Mouse (Mus musculus) liver, embryonic 15.5 days (tissue): ENCODE data around the gene Slc22a5. TPM values are rescaled to one million over a fixed set of nuclear protein-coding genes. Genes with fewer than 3 reads are reported as not detected.
"Not testable (repeated sequence)": the region's sequence is repeated elsewhere in the genome, so short reads cannot be mapped to it uniquely, and the experiment has no call there.

Experiments
- ATAC-seq: fragments of 200-750 bp; cut with Nextera tagmentation; 2 replicates; pipeline ENCODE4 v1.8.0; 2017; ENCODE audit warnings: moderate number of reproducible peaks, mild to moderate bottlenecking, moderate library complexity; ENCODE audit not compliant: insufficient read depth
- H3K27ac ChIP-seq: fragments of 300-500 bp; sonication (generic); replicated peaks from 2 replicates; pipeline ENCODE4 v1.5.1; 2015; ENCODE audit warnings: mild to moderate bottlenecking, inconsistent platforms
- H3K27me3 ChIP-seq: fragments of 300-500 bp; sonication (generic); 2 replicates; pipeline ENCODE4 v1.6.1; 2015; ENCODE audit warnings: mild to moderate bottlenecking, inconsistent platforms
- H3K36me3 ChIP-seq: fragments of 300-500 bp; sonication (generic); replicated peaks from 2 replicates; pipeline ENCODE4 v1.6.1; 2015; ENCODE audit warnings: moderate library complexity, mild to moderate bottlenecking, inconsistent platforms
- H3K4me1 ChIP-seq: fragments of 300-500 bp; sonication (generic); replicated peaks from 2 replicates; pipeline ENCODE4 v1.6.1; 2015; ENCODE audit warnings: inconsistent platforms
- H3K4me2 ChIP-seq: fragments of 300-500 bp; sonication (generic); 2 replicates; pipeline ENCODE4 v1.6.1; 2015; ENCODE audit warnings: moderate library complexity, mild to moderate bottlenecking, inconsistent platforms
- H3K4me3 ChIP-seq: fragments of 300-500 bp; sonication (generic); replicated peaks from 2 replicates; pipeline ENCODE4 v1.5.1; 2015; ENCODE audit warnings: mild to moderate bottlenecking, inconsistent platforms
- H3K9ac ChIP-seq: fragments of 300-500 bp; sonication (generic); 2 replicates; pipeline ENCODE4 v1.6.1; 2015; ENCODE audit warnings: moderate library complexity, mild to moderate bottlenecking, inconsistent platforms
- H3K9me3 ChIP-seq: fragments of 300-500 bp; sonication (generic); replicated peaks from 2 replicates; pipeline ENCODE4 v1.6.1; 2016; ENCODE audit warnings: inconsistent platforms
- WGBS: fragments of 180-500 bp; shearing (Covaris S2); methylation state at CpG from one replicate; pipeline ENCODE4 v1.1.7; 2015; ENCODE audit warnings: mixed read lengths; ENCODE audit not compliant: insufficient replicate concordance; 5-methylcytosine and 5-hydroxymethylcytosine counted together
- polyA plus RNA-seq: library from polyadenylated mRNA; unstranded; fragments of >200 nt; fragmentation: Nextera tagmentation; extraction: Ambion mirVana; gene quantifications from 2 replicates; pipeline ENCODE4 v1.2.1, GENCODE M21; 2015

The Slc22a5 gene
- polyA plus RNA-seq, 1 experiment from 2014 or later: 1.9 TPM

GRCm38 (mm10) chr11:53888242-53888641 lies 3.2 kb downstream of the Slc22a5 start:
- Histone ChIP-seq H3K9me3 (no peaks in the 10 kb centered on the region), H3K4me3 (no peak overlapping the region), H3K27ac (no peak overlapping the region), H3K4me1 (peaks cover 43% of the 10 kb centered on the region), H3K4me2 (no peak overlapping the region), H3K27me3 (no peaks in the 10 kb centered on the region), H3K36me3 (no peaks in the 10 kb centered on the region), H3K9ac (no peak overlapping the region)
- ATAC-seq: no peak
- WGBS: 67% methylated on average over 4 of the region's 4 CpGs

GRCm38 (mm10) chr11:53883287-53883686 lies 8.2 kb downstream of the Slc22a5 start:
- Histone ChIP-seq H3K9ac (no peak overlapping the region), H3K27me3 (no peaks in the 10 kb centered on the region), H3K36me3 (no peaks in the 10 kb centered on the region), H3K27ac (no peak overlapping the region), H3K4me3 (no peak overlapping the region), H3K4me1 (0 out of 2 replicates have a peak, but pooled peaks cover under 1% of the 10 kb centered on the region), H3K9me3 (no peaks in the 10 kb centered on the region), H3K4me2 (no peak overlapping the region)
- no peak for ATAC-seq
- 72% methylated on average over 2 of the region's 2 CpGs for WGBS

DNA sequence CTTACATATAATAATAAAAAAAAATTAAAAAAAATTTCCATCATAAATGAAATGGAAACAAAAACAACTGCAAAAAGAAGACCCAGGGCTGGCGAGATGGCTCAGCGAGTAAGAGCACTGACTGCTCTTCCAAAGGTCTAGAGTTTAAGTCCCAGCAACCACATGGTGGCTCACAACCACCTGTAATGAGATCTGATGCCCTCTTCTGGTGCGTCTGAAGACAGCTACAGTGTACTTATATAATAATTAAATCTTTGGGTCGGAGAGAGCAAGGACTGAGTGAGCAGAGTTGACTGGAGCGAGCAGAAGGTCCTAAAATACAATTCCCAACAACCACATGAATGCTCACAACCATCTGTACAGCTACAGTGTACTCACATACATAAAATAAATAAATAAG lies 13.4 kb downstream of the Slc22a5 start:
- H3K27me3 ChIP-seq, ATAC-seq, H3K4me2 ChIP-seq, H3K4me3 ChIP-seq, H3K36me3 ChIP-seq, H3K9me3 ChIP-seq, H3K9ac ChIP-seq, H3K4me1 ChIP-seq, H3K27ac ChIP-seq: not testable (repeated sequence)
- 60% methylated on average over 5 of the region's 5 CpGs for WGBS

DNA sequence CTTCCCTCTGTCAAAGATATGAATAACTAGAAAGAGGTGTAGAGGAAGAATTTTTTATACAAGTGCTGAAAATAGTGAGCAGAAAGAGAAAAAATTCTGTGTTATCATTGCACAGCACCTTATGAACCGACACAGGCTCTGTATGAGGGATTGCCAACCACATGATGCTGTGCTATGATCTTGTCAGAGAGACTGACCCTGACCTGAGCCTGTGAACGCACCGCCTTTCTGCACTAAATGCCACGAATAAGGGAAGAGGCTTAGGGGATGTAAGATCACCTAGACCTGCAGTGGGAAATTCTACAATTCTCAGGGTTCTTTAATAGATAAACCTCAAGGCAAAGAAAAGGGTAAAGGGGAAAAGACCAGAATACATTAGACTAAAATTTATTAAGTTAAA lies 15.0 kb downstream of the Slc22a5 start:
- ATAC-seq: no peak
- H3K27me3 ChIP-seq: no peaks in the 10 kb centered on the region
- no peaks in the 10 kb centered on the region for H3K36me3 ChIP-seq
- H3K4me2 ChIP-seq: no peak overlapping the region
- H3K9me3 ChIP-seq: no peaks in the 10 kb centered on the region
- no peaks in the 10 kb centered on the region for H3K4me1 ChIP-seq
- H3K9ac ChIP-seq: no peak overlapping the region
- H3K4me3 ChIP-seq: no peak overlapping the region
- 54% methylated on average over 4 of the region's 4 CpGs for WGBS
- no peak overlapping the region for H3K27ac ChIP-seq

GRCm38 (mm10) chr11:53874706-53875105 lies 16.8 kb downstream of the Slc22a5 start:
- Histone ChIP-seq H3K36me3 (no peaks in the 10 kb centered on the region), H3K9ac (no peak overlapping the region), H3K4me2 (no peak overlapping the region), H3K27ac (no peak overlapping the region), H3K4me1 (no peaks in the 10 kb centered on the region), H3K4me3 (no peak overlapping the region), H3K27me3 (no peaks in the 10 kb centered on the region), H3K9me3 (no peaks in the 10 kb centered on the region)
- ATAC-seq: no peak
- WGBS: 71% methylated on average over 4 of the region's 4 CpGs

- H3K9ac ChIP-seq, H3K4me2 ChIP-seq, H3K4me1 ChIP-seq, H3K27ac ChIP-seq, ATAC-seq, H3K4me3 ChIP-seq, H3K36me3 ChIP-seq, H3K27me3 ChIP-seq, H3K9me3 ChIP-seq: not testable (repeated sequence)
- 60% methylated on average over 5 of the region's 5 CpGs for WGBS
Observed at GRCm38 (mm10) chr11:53873909-53874704, 17.4 kb downstream of the Slc22a5 start.

DNA sequence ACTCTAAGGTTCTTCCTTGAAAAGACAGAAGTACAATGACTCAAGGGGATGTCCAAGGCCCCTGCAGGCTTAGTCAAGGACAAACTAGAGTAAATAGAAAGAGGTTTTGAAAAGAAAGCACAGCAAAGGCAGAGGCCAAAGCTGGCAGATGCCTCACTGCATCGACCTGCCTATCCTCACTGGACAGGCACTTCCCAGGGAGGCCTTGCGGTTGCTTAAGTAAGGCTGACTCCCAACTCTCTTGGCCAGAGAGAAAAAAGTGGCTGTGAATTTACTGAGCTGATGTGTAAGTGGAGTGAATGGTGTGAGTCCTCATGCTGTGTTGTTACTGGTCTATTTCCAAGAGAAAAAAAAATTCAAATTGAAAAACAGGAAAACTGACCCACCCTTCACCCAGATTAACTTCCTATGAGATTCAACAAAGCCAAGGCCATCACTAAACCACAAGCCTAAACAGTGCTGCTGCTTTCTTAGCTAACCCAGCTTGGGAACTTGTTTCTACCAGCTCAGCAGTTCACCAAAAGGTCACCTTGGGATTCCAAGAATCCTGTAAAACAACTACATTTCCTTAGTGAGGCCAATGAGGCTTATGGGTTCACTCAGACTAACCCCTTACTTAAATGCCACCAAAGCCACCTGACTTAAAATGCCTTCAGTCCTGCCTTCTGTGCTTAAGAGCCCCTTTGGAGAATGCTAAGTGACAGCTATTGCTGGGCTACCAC lies 19.5 kb downstream of the Slc22a5 start:
- H3K4me1 ChIP-seq: no peaks in the 10 kb centered on the region
- H3K9me3 ChIP-seq: no peaks in the 10 kb centered on the region
- WGBS: 71% methylated on average over 2 of the region's 2 CpGs
- no peak overlapping the region for H3K4me2 ChIP-seq
- no peaks in the 10 kb centered on the region for H3K27me3 ChIP-seq
- no peak overlapping the region for H3K9ac ChIP-seq
- no peak overlapping the region for H3K27ac ChIP-seq
- ATAC-seq: no peak
- H3K4me3 ChIP-seq: no peak overlapping the region
- H3K36me3 ChIP-seq: no peaks in the 10 kb centered on the region

GRCm38 (mm10) chr11:53869172-53869571 lies 22.3 kb downstream of the Slc22a5 start:
- ATAC-seq: no peak
- Histone ChIP-seq H3K9me3 (no peaks in the 10 kb centered on the region), H3K36me3 (no peaks in the 10 kb centered on the region), H3K27me3 (no peaks in the 10 kb centered on the region), H3K27ac (no peak overlapping the region), H3K9ac (no peak overlapping the region), H3K4me2 (no peak overlapping the region), H3K4me1 (no peaks in the 10 kb centered on the region), H3K4me3 (no peak overlapping the region)
- 68% methylated on average over 5 of the region's 5 CpGs for WGBS

DNA sequence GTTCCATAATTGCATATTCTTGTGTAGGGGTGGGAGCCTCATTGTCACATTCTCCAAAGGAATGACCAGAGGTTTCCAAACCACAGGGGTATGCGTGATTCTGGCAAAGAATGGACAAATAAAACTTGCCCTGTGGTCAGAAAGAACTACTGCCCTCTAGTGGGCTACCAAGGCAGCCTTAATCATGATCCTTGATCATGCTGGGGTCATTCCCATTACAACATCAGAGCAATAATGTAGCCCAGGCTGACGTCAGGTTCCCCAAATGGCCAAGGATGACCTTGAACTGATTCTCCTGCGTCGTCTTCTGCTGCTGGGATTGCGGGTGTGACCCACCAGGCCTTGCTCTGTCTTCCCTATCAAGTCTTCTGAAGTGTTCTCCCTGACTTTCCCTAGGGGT lies 23.1 kb downstream of the Slc22a5 start:
- not testable (repeated sequence) for H3K4me1 ChIP-seq, H3K27ac ChIP-seq, H3K4me2 ChIP-seq, H3K9me3 ChIP-seq, H3K4me3 ChIP-seq, H3K27me3 ChIP-seq, H3K36me3 ChIP-seq, H3K9ac ChIP-seq, ATAC-seq
- 35% methylated on average over 5 of the region's 5 CpGs for WGBS

DNA sequence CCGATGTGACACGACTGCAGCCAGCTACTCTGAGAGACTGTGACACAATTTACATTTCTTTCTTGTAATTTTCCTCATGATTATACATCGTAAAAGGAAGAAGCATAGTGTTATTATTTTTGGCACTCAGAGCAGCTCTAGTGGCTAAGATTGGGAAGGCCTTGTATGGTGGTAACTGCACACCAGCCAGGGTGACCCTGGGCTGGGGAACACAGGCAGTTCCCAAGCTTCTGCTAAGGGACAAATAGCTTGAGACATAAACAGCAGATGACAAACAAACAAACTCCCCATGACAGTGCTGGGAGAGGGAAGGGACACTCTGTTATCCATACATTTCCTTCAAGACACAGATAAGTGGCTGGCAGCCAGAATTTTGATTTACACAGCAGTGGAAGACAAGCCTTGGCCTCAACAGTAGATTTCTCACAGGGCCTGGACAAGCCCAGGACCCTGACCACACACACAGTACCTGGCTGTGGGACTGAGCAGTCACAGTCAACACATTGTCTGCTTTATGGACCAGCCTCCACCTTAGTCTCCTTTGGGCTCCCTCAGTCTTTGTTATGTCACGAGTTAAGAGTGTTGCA lies 26.6 kb downstream of the Slc22a5 start:
- 49% methylated on average over 1 of the region's 4 CpGs for WGBS
- not testable (repeated sequence) for H3K27me3 ChIP-seq, H3K9ac ChIP-seq, H3K27ac ChIP-seq, H3K4me3 ChIP-seq, H3K36me3 ChIP-seq, H3K9me3 ChIP-seq, H3K4me1 ChIP-seq, ATAC-seq, H3K4me2 ChIP-seq

DNA sequence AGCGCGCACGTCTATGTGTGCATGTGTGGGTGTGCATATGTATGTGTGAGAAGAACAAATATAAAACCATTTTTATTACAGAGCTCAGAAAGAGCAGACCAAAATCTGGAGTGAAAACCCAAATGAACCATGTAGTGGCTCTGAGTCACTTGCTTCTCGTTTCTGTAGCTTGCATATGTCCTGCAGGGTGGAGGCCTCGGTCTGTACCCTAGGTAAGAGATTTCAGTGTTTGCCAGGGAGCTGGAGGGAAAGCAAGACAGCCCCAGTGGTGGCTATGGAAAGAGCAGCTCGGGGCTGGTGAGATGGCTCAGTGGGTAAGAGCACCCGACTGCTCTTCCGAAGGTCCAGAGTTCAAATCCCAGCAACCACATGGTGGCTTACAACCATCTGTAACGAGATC lies 30.5 kb downstream of the Slc22a5 start:
- not testable (repeated sequence) for H3K27me3 ChIP-seq, ATAC-seq, H3K36me3 ChIP-seq, H3K4me3 ChIP-seq, H3K9ac ChIP-seq, H3K27ac ChIP-seq, H3K4me2 ChIP-seq, H3K9me3 ChIP-seq, H3K4me1 ChIP-seq
- WGBS: 75% methylated on average over 8 of the region's 9 CpGs
